Mouse (Mus musculus) intestine, postnatal 0 days (tissue): ENCODE measurements around the gene Tor1a. TPM values are rescaled to one million over a fixed set of nuclear protein-coding genes. Genes with fewer than 3 reads are reported as not detected.

Source experiments
- ATAC-seq: fragments of 200-750 bp; cut with Nextera tagmentation; 2 replicates; pipeline ENCODE4 v1.8.0; 2017; ENCODE audit warnings: mild to moderate bottlenecking, moderate TSS enrichment, moderate library complexity
- H3K27ac ChIP-seq: fragments of 300-500 bp; sonication (generic); 2 replicates; pipeline ENCODE4 v1.5.1; 2014; ENCODE audit warnings: mild to moderate bottlenecking, low read depth, low read length, moderate library complexity
- H3K27me3 ChIP-seq: fragments of 300-500 bp; sonication (generic); replicated peaks from 2 replicates; pipeline ENCODE4 v1.6.1; 2014; ENCODE audit warnings: low read length, mixed read lengths; ENCODE audit not compliant: control insufficient read depth, insufficient read depth
- H3K36me3 ChIP-seq: fragments of 300-500 bp; sonication (generic); 2 replicates; pipeline ENCODE4 v1.6.1; 2014; ENCODE audit warnings: mild to moderate bottlenecking, moderate library complexity; ENCODE audit not compliant: control insufficient read depth, insufficient read depth
- H3K4me1 ChIP-seq: fragments of 300-500 bp; sonication (generic); replicated peaks from 2 replicates; pipeline ENCODE4 v1.6.1; 2014; ENCODE audit warnings: antibody characterized with exemption, low read length, mixed read lengths; ENCODE audit not compliant: control insufficient read depth, insufficient read depth
- H3K4me2 ChIP-seq: fragments of 300-500 bp; sonication (generic); replicated peaks from 2 replicates; pipeline ENCODE4 v1.6.1; 2014; ENCODE audit warnings: low read depth, mild to moderate bottlenecking, moderate library complexity
- H3K4me3 ChIP-seq: fragments of 300-500 bp; sonication (generic); 2 replicates; pipeline ENCODE4 v1.5.1; 2014; ENCODE audit warnings: low read depth, low read length
- H3K9ac ChIP-seq: fragments of 300-500 bp; sonication (generic); 2 replicates; pipeline ENCODE4 v1.6.1; 2014; ENCODE audit warnings: mild to moderate bottlenecking, low read depth, low read length
- H3K9me3 ChIP-seq: fragments of 300-500 bp; sonication (generic); 2 replicates; pipeline ENCODE4 v1.6.1; 2016; ENCODE audit warnings: mixed run types; ENCODE audit not compliant: control insufficient read depth
- CTCF ChIP-seq: sonication (generic); IDR thresholded peaks from 2 replicates; pipeline ENCODE4 v1.5.1; 2016; ENCODE audit warnings: low read depth, mild to moderate bottlenecking, control low read depth, antibody characterized with exemption, moderate library complexity
- WGBS: fragments of 180-500 bp; shearing (Covaris S2); extraction: QIAGEN DNeasy Blood & Tissue Kit; methylation state at CpG from one replicate; pipeline ENCODE4 v1.1.7; 2014; 5-methylcytosine and 5-hydroxymethylcytosine counted together
- polyA plus RNA-seq: library from polyadenylated mRNA; unstranded; fragments of >200 nt; fragmentation: Nextera tagmentation; extraction: Ambion mirVana; gene quantifications from 2 replicates; pipeline ENCODE4 v1.2.1, GENCODE M21; 2015

Tor1a gene
- polyA plus RNA-seq, 1 experiment from 2014 or later: 95.4 TPM

- ATAC-seq: no peak
- H3K27me3 ChIP-seq: no peaks in the 10 kb centered on the region
- H3K36me3 ChIP-seq: peaks cover 20% of the 10 kb centered on the region; the same call in 1 of the 2 replicates
- H3K4me3 ChIP-seq: no peak overlapping the region
- H3K27ac ChIP-seq: no peak overlapping the region
- H3K4me1 ChIP-seq: no peaks in the 10 kb centered on the region
- no peak for TF ChIP-seq CTCF
- no peak overlapping the region for H3K4me2 ChIP-seq
- no peak overlapping the region for H3K9ac ChIP-seq
- H3K9me3 ChIP-seq: no peaks in the 10 kb centered on the region
- 68% methylated on average over 7 of the region's 8 CpGs for WGBS
Measured at GRCm38 (mm10) chr2:30998443-30999260, 30.9 kb upstream of the Tor1a start.

- no peaks in the 10 kb centered on the region for H3K9me3 ChIP-seq
- no peak for TF ChIP-seq CTCF
- no peak overlapping the region for H3K4me3 ChIP-seq
- no peaks in the 10 kb centered on the region for H3K36me3 ChIP-seq
- no peak for ATAC-seq
- 80% methylated on average over 11 of the region's 11 CpGs for WGBS
- H3K27me3 ChIP-seq: no peaks in the 10 kb centered on the region
- no peaks in the 10 kb centered on the region for H3K4me1 ChIP-seq
- no peak overlapping the region for H3K9ac ChIP-seq
- no peak overlapping the region for H3K4me2 ChIP-seq
- H3K27ac ChIP-seq: no peak overlapping the region
Measured at GRCm38 (mm10) chr2:30995432-30995996, 27.8 kb upstream of the Tor1a start.

DNA sequence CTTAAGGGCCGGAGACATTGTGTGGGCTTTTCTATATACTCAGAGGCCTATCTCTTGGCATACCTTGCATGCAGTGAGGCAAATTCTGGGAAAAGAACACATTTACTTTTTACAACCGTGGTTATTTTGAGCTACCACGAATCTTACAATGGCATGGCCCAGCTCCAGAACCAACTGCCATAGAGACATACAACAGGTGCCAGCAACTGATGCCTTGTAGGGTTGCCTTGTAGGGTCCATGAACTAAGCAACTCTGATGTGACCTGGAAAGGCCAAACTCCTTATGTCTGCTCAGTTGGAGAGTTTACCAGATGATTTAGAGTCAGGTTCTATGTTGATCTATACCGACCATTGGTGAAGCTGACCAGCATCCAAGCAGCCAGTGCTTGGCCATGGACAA lies 27.1 kb upstream of the Tor1a start:
- 91% methylated on average over 4 of the region's 4 CpGs for WGBS
- no peak overlapping the region for H3K9ac ChIP-seq
- H3K9me3 ChIP-seq: no peaks in the 10 kb centered on the region
- H3K4me3 ChIP-seq: no peak overlapping the region
- no peak for ATAC-seq
- no peaks in the 10 kb centered on the region for H3K4me1 ChIP-seq
- no peak for TF ChIP-seq CTCF
- no peak overlapping the region for H3K4me2 ChIP-seq
- H3K27me3 ChIP-seq: no peaks in the 10 kb centered on the region
- no peak overlapping the region for H3K27ac ChIP-seq
- H3K36me3 ChIP-seq: no peaks in the 10 kb centered on the region

GRCm38 (mm10) chr2:30990221-30990620 lies 22.5 kb upstream of the Tor1a start:
- Histone ChIP-seq H3K27me3 (no peaks in the 10 kb centered on the region), H3K36me3 (no peaks in the 10 kb centered on the region), H3K4me1 (no peaks in the 10 kb centered on the region), H3K27ac (no peak overlapping the region), H3K4me2 (no peak overlapping the region), H3K9me3 (no peaks in the 10 kb centered on the region), H3K4me3 (no peak overlapping the region), H3K9ac (no peak overlapping the region)
- no peak for ATAC-seq
- no peak for TF ChIP-seq CTCF
- 69% methylated on average over 9 of the region's 9 CpGs for WGBS

DNA sequence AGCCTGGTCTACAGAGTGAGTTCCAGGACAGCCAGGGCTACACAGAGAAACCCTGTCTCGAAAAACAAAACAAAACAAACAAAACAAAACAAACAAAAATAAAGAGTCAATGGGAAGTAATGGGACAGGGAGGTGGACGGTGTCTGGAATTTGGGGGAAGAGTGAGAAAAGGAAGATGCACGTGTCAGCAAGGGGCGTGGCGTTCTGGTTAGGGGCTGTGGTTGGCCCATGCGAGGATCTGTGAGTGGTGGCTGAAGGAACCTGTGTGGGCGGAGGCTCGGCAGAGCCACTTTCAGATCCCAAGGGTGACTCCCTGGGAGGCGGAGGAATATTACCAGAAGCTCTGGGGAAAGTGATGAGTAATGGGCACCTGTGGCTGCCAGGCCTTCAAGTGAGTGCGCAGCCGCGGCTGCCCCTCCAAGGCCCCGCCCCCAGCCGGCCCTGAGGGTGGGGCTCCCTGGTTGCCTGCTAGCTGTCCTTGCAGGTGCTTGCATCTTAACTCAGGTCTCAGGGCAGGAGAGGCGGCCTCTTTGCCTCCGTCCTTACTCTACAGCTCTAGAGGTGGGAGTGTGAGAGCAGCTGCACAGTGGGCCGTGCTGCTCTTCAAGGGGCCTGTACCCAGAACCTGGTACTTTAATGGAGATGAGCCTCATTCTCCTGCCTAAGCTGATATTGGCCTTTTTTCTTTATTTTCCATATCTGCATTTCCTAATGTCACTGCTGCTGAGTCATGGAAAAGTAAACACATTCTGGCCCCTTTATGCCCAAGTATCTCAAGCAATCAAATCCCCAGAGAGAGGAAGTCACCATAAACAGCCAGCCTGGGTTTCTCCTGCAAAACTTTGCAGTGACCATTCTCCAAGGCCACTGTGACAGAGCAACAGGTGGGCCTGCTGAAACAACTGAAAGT lies 17.6 kb upstream of the Tor1a start:
- H3K4me3 ChIP-seq: no peak overlapping the region
- no peak for TF ChIP-seq CTCF
- 12% methylated on average over 17 of the region's 17 CpGs for WGBS
- H3K4me1 ChIP-seq: peaks cover 2% of the 10 kb centered on the region; the same call in 1 of the 2 replicates
- no peak overlapping the region for H3K9ac ChIP-seq
- peak; percentile 46 for ATAC-seq
- peak overlapping the region; percentile 35 for H3K4me2 ChIP-seq
- H3K36me3 ChIP-seq: no peaks in the 10 kb centered on the region
- peak overlapping the region; percentile 3; the same call in 1 of the 2 replicates for H3K27ac ChIP-seq
- H3K9me3 ChIP-seq: no peaks in the 10 kb centered on the region
- H3K27me3 ChIP-seq: no peaks in the 10 kb centered on the region

DNA sequence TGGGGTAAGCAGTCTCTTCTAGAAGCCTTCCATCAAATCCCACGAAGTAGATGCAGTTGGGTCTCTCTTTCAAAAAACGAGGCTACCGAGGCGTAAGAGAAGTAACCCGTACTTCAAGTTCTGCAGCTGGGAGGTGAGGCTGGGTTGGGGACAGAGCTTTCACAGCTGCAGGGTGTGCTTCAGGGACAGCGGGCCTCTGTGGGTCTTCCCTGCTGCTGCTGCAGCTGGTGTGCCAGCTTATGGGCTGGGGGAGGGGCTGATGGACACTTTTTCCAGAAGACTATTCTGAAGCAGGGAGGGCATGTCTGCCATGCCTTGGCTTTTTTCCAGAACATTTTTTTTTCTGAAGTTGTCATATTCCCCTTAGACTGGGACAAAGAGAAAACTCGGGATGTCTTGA lies 15.3 kb upstream of the Tor1a start:
- Histone ChIP-seq H3K4me3 (peak overlapping the region; percentile 86), H3K27ac (no peak overlapping the region; the same call in 1 of the 2 replicates), H3K4me1 (peaks cover 2% of the 10 kb centered on the region; the same call in 1 of the 2 replicates), H3K27me3 (no peaks in the 10 kb centered on the region), H3K4me2 (peak overlapping the region; percentile 88), H3K9me3 (no peaks in the 10 kb centered on the region), H3K36me3 (peaks cover 12% of the 10 kb centered on the region), H3K9ac (0 out of 2 replicates have a peak overlapping the region, but pooled peaks have one; percentile 53)
- ATAC-seq: no peak
- WGBS: 41% methylated on average over 7 of the region's 7 CpGs
- TF ChIP-seq CTCF: no peak
